Mouse (Mus musculus) liver, embryonic 14.5 days (tissue): ENCODE results near the gene Ap1m1. TPM values are rescaled to one million over a fixed set of nuclear protein-coding genes. Genes with fewer than 3 reads are reported as not detected.

ENCODE experiments used
- ATAC-seq: fragments of 200-750 bp; cut with Nextera tagmentation; 2 replicates; pipeline ENCODE4 v1.8.0; 2017; ENCODE audit warnings: moderate number of reproducible peaks, mild to moderate bottlenecking, moderate library complexity; ENCODE audit not compliant: insufficient read depth
- DNase-seq, 3 experiments: peaks; one replicate each; pipeline ENCODE4 v3.0.0-alpha.2; 2012 to 2013; ENCODE audit warnings: low read depth in 3 of 3, low spot score in 3 of 3
- H3K27ac ChIP-seq: fragments of 300-500 bp; sonication (generic); 2 replicates; pipeline ENCODE4 v1.5.1; 2014; ENCODE audit warnings: moderate library complexity, mild to moderate bottlenecking, control low read depth, inconsistent platforms
- H3K27me3 ChIP-seq: fragments of 300-500 bp; sonication (generic); 2 replicates; pipeline ENCODE4 v1.6.1; 2014; ENCODE audit warnings: mild to moderate bottlenecking, low read length, moderate library complexity; ENCODE audit not compliant: control insufficient read depth, insufficient read depth
- H3K36me3 ChIP-seq: fragments of 300-500 bp; sonication (generic); replicated peaks from 2 replicates; pipeline ENCODE4 v1.6.1; 2014; ENCODE audit warnings: low read depth; ENCODE audit not compliant: control insufficient read depth, insufficient read depth
- H3K4me1 ChIP-seq, 2 experiments: fragments of 200-500 bp in 1 of 2; fragments of 300-500 bp in 1 of 2; sonication (generic) in 1 of 2; replicated peaks; 2 replicates each; pipeline ENCODE4 v1.6.1; 2012 to 2014; ENCODE audit warnings: antibody characterized with exemption in 1 of 2, inconsistent platforms in 1 of 2, low read length in 1 of 2; ENCODE audit not compliant: control insufficient read depth in 2 of 2, insufficient read depth in 2 of 2
- H3K4me2 ChIP-seq: fragments of 300-500 bp; sonication (generic); 2 replicates; pipeline ENCODE4 v1.6.1; 2014; ENCODE audit warnings: low read depth, mild to moderate bottlenecking, control low read depth, moderate library complexity
- H3K4me3 ChIP-seq, 2 experiments: fragments of 200-500 bp in 1 of 2; fragments of 300-500 bp in 1 of 2; sonication (generic) in 1 of 2; 2 replicates each; pipeline ENCODE4 v1.5.1; 2012 to 2014; ENCODE audit warnings: low read depth in 2 of 2, low read length in 2 of 2, mild to moderate bottlenecking in 2 of 2, control low read depth in 1 of 2, inconsistent platforms in 1 of 2, moderate library complexity in 1 of 2; ENCODE audit not compliant: insufficient read depth in 1 of 2
- H3K9ac ChIP-seq: fragments of 300-500 bp; sonication (generic); replicated peaks from 2 replicates; pipeline ENCODE4 v1.6.1; 2014; ENCODE audit warnings: mild to moderate bottlenecking, control low read depth, moderate library complexity
- H3K9me3 ChIP-seq: fragments of 300-500 bp; sonication (generic); 2 replicates; pipeline ENCODE4 v1.6.1; 2016; ENCODE audit warnings: low read length, mixed read lengths; ENCODE audit not compliant: control insufficient read depth
- CTCF ChIP-seq: IDR thresholded peaks from 2 replicates; pipeline ENCODE4 v1.5.1; 2016; ENCODE audit warnings: antibody characterized with exemption, low read depth, control low read depth
- EP300 ChIP-seq: IDR thresholded peaks from 2 replicates; pipeline ENCODE4 v1.6.1; 2016; ENCODE audit warnings: antibody characterized with exemption, low read depth
- WGBS: fragments of 180-500 bp; shearing (Covaris S2); extraction: QIAGEN DNeasy Blood & Tissue Kit; methylation state at CpG from one replicate; pipeline ENCODE4 v1.1.7; 2014; ENCODE audit not compliant: insufficient replicate concordance; 5-methylcytosine and 5-hydroxymethylcytosine counted together
- polyA plus RNA-seq, 2 experiments: library from polyadenylated mRNA; depleted of rRNA in 1 of 2; stranded (reverse) in 1 of 2; unstranded in 1 of 2; fragments of >200 nt; fragmentation: Nextera tagmentation in 1 of 2; extraction: Ambion mirVana in 1 of 2; gene quantifications; 2 replicates each; pipeline versions ENCODE4 v1.2.1 to v1.2.3; 2012 to 2014

Gene Ap1m1
- polyA plus RNA-seq, 2 experiments: 38.8 to 46.7 TPM

DNA sequence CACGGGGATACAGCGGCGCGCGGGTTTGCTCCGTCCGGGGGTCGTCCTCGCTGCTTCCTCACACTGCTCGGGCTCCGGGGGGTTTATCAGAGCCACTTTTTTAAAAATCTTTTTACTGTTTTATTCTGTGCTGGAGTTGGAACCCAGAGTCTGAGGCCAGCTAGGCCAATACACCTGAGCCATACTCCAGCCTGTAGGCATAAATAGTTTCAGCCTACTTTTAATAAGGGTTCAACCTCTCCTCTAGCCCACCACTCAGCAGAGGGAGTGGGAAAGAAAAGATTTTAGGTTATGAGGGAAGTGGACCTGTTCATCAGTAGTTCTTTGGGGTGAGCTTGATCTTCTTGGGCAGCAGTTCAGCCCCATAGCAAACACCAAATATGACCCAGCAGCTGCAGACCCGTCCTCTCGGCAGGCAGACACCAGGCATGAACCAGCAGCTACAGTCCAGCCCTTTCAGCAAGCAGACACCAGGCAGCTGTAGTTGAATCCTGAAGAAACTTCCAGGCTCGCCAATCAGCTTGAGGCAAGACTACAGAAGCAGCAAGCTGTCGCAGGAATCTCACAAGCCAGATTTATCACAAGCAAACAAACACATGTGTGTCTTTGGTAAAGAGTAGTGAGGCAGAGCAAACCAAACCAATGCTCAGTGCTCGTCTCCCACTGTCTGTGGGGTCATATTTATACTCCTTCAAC lies 65.5 kb downstream of the Ap1m1 start, which contains the start of gene Gm10282:
Gm10282 (minus strand) TSS at position 51 of the 696 bp plus-strand sequence.
- ATAC-seq: no peak
- WGBS: 67% methylated on average over 15 of the region's 16 CpGs
- DNase-seq: no peak

GRCm38 (mm10) chr8:72306913-72307312 lies 67.1 kb downstream of the Ap1m1 start:
- Histone ChIP-seq H3K27ac (no peak overlapping the region), H3K4me3 (no peak overlapping the region), H3K27me3 (no peaks in the 10 kb centered on the region), H3K36me3 (no peaks in the 10 kb centered on the region), H3K4me1 (peaks cover 0 to 4% of the 10 kb centered on the region in 2 experiments; a peak in 1 of 4 replicates), H3K9ac (no peak overlapping the region), H3K4me2 (no peak overlapping the region), H3K9me3 (no peaks in the 10 kb centered on the region)
- no peak for DNase-seq
- ATAC-seq: no peak
- TF ChIP-seq EP300 (no peak), CTCF (no peak)
- 60% methylated on average over 5 of the region's 5 CpGs for WGBS

More for the DNA sequence above, 65.5 kb downstream of the Ap1m1 start, which contains the start of gene Gm10282:
- no peak within 1 kb of the TSS for H3K4me2 ChIP-seq
- peaks cover 0 to 4% of the 10 kb centered on the region in 2 experiments; a peak in 1 of 4 replicates for H3K4me1 ChIP-seq
- H3K4me3 ChIP-seq: no peak within 1 kb of the TSS
- TF ChIP-seq CTCF (no peak), EP300 (no peak)
- H3K27me3 ChIP-seq: no peaks in the 10 kb centered on the region
- no peak within 1 kb of the TSS for H3K9ac ChIP-seq
- H3K9me3 ChIP-seq: no peaks in the 10 kb centered on the region
- no peaks in the 10 kb centered on the region for H3K36me3 ChIP-seq
- no peak within 1 kb of the TSS for H3K27ac ChIP-seq

Other genes with a start within 250 kb of the Ap1m1 start
- 1.4 TPM in 2 replicates for gene Cyp4f18, start 230.4 kb upstream of the Ap1m1 start, polyA plus RNA-seq (2012; rRNA removed)
- 1.1 and 2.1 TPM in 2 replicates for gene Cyp4f18, start 230.4 kb upstream of the Ap1m1 start, polyA plus RNA-seq (2014; fragmentation: Nextera tagmentation; extraction: Ambion mirVana)
- not detected in 2 replicates for gene Olfr372, start 198.8 kb upstream of the Ap1m1 start, polyA plus RNA-seq (2012; rRNA removed)
- not detected in 2 replicates for gene Olfr372, start 198.8 kb upstream of the Ap1m1 start, polyA plus RNA-seq (2014; fragmentation: Nextera tagmentation; extraction: Ambion mirVana)
- gene Olfr373, start 156.8 kb upstream of the Ap1m1 start, polyA plus RNA-seq (2012; rRNA removed): not detected in 2 replicates
- gene Olfr373, start 156.8 kb upstream of the Ap1m1 start, polyA plus RNA-seq (2014; fragmentation: Nextera tagmentation; extraction: Ambion mirVana): not detected in 2 replicates
- gene Olfr374, start 133.0 kb upstream of the Ap1m1 start, polyA plus RNA-seq (2012; rRNA removed): not detected in 2 replicates
- gene Olfr374, start 133.0 kb upstream of the Ap1m1 start, polyA plus RNA-seq (2014; fragmentation: Nextera tagmentation; extraction: Ambion mirVana): not detected in 2 replicates
- 28.7 and 49.0 TPM in 2 replicates for gene Tpm4, start 105.0 kb upstream of the Ap1m1 start, polyA plus RNA-seq (2012; rRNA removed)
- 69.2 and 76.4 TPM in 2 replicates for gene Tpm4, start 105.0 kb upstream of the Ap1m1 start, polyA plus RNA-seq (2014; fragmentation: Nextera tagmentation; extraction: Ambion mirVana)
- 18.3 and 59.7 TPM in 2 replicates for gene Rab8a, start 78.8 kb upstream of the Ap1m1 start, polyA plus RNA-seq (2012; rRNA removed)
- 50.7 and 54.6 TPM in 2 replicates for gene Rab8a, start 78.8 kb upstream of the Ap1m1 start, polyA plus RNA-seq (2014; fragmentation: Nextera tagmentation; extraction: Ambion mirVana)
- gene Hsh2d, start 50.4 kb upstream of the Ap1m1 start, polyA plus RNA-seq (2012; rRNA removed): 0.15 and 0.18 TPM in 2 replicates
- 0.11 and 0.37 TPM in 2 replicates for gene Hsh2d, start 50.4 kb upstream of the Ap1m1 start, polyA plus RNA-seq (2014; fragmentation: Nextera tagmentation; extraction: Ambion mirVana)
- not detected in 2 replicates for gene Cib3, start 27.2 kb upstream of the Ap1m1 start, polyA plus RNA-seq (2012; rRNA removed)
- 0.24 TPM in 1 of 2 replicates, not detected in the other for gene Cib3, start 27.2 kb upstream of the Ap1m1 start, polyA plus RNA-seq (2014; fragmentation: Nextera tagmentation; extraction: Ambion mirVana)
- gene Gm11034, start 26.4 kb upstream of the Ap1m1 start, polyA plus RNA-seq (2012; rRNA removed): not detected in 2 replicates
- gene Gm11034, start 26.4 kb upstream of the Ap1m1 start, polyA plus RNA-seq (2014; fragmentation: Nextera tagmentation; extraction: Ambion mirVana): not detected in 2 replicates
- 22.9 and 28.2 TPM in 2 replicates for gene Fam32a, start 20.3 kb upstream of the Ap1m1 start, polyA plus RNA-seq (2012; rRNA removed)
- 32.6 and 34.3 TPM in 2 replicates for gene Fam32a, start 20.3 kb upstream of the Ap1m1 start, polyA plus RNA-seq (2014; fragmentation: Nextera tagmentation; extraction: Ambion mirVana)
- gene Gm10282, start 65.2 kb downstream of the Ap1m1 start, polyA plus RNA-seq (2012; rRNA removed): 0.83 and 7.4 TPM in 2 replicates
- 7.3 and 8.0 TPM in 2 replicates for gene Gm10282, start 65.2 kb downstream of the Ap1m1 start, polyA plus RNA-seq (2014; fragmentation: Nextera tagmentation; extraction: Ambion mirVana)
- gene Klf2, start 79.0 kb downstream of the Ap1m1 start, polyA plus RNA-seq (2012; rRNA removed): 2.9 and 3.4 TPM in 2 replicates
- gene Klf2, start 79.0 kb downstream of the Ap1m1 start, polyA plus RNA-seq (2014; fragmentation: Nextera tagmentation; extraction: Ambion mirVana): 2.0 and 2.6 TPM in 2 replicates
- gene Eps15l1, start 181.4 kb downstream of the Ap1m1 start, polyA plus RNA-seq (2012; rRNA removed): 19.6 and 21.1 TPM in 2 replicates
- gene Eps15l1, start 181.4 kb downstream of the Ap1m1 start, polyA plus RNA-seq (2014; fragmentation: Nextera tagmentation; extraction: Ambion mirVana): 16.9 and 17.7 TPM in 2 replicates
- gene Calr3, start 203.9 kb downstream of the Ap1m1 start, polyA plus RNA-seq (2012; rRNA removed): 0.09 and 0.21 TPM in 2 replicates
- gene Calr3, start 203.9 kb downstream of the Ap1m1 start, polyA plus RNA-seq (2014; fragmentation: Nextera tagmentation; extraction: Ambion mirVana): 0.53 and 0.83 TPM in 2 replicates
- 1.8 and 3.2 TPM in 2 replicates for gene 1700030K09Rik, start 203.9 kb downstream of the Ap1m1 start, polyA plus RNA-seq (2012; rRNA removed)
- gene 1700030K09Rik, start 203.9 kb downstream of the Ap1m1 start, polyA plus RNA-seq (2014; fragmentation: Nextera tagmentation; extraction: Ambion mirVana): 2.2 and 2.4 TPM in 2 replicates
- 25.4 and 28.8 TPM in 2 replicates for gene Cherp, start 235.2 kb downstream of the Ap1m1 start, polyA plus RNA-seq (2012; rRNA removed)
- gene Cherp, start 235.2 kb downstream of the Ap1m1 start, polyA plus RNA-seq (2014; fragmentation: Nextera tagmentation; extraction: Ambion mirVana): 19.9 and 22.6 TPM in 2 replicates